Mouse (Mus musculus) stomach, embryonic 14.5 days (tissue): Measurements from ENCODE around the gene Hmgcl. TPM values are rescaled to one million over a fixed set of nuclear protein-coding genes. Genes with fewer than 3 reads are reported as not detected.
A peak's percentile ranks its signal among the peaks of the same experiment; 100 is the strongest.
"Not testable (repeated sequence)": the region's sequence is repeated elsewhere in the genome, so short reads cannot be mapped to it uniquely, and the experiment has no call there.

Experiments
- ATAC-seq: fragments of 200-750 bp; cut with Nextera tagmentation; 2 replicates; pipeline ENCODE4 v1.8.0; 2017; ENCODE audit warnings: low read depth, moderate TSS enrichment; ENCODE audit not compliant: insufficient number of reproducible peaks, insufficient read depth, low FRiP score
- H3K27ac ChIP-seq: fragments of 300-500 bp; sonication (generic); 2 replicates; pipeline ENCODE4 v1.5.1; 2014; ENCODE audit warnings: mild to moderate bottlenecking, low read length, moderate library complexity, mixed read lengths
- H3K27me3 ChIP-seq: fragments of 300-500 bp; sonication (generic); 2 replicates; pipeline ENCODE4 v1.6.1; 2014; ENCODE audit warnings: low read length, control low read depth, mixed read lengths; ENCODE audit not compliant: control insufficient read depth, insufficient read depth
- H3K36me3 ChIP-seq: fragments of 300-500 bp; sonication (generic); 2 replicates; pipeline ENCODE4 v1.6.1; 2014; ENCODE audit warnings: mild to moderate bottlenecking, control low read depth, low read length, moderate library complexity, mixed read lengths; ENCODE audit not compliant: control insufficient read depth, insufficient read depth
- H3K4me1 ChIP-seq: fragments of 300-500 bp; sonication (generic); 2 replicates; pipeline ENCODE4 v1.6.1; 2014; ENCODE audit warnings: low read length, control low read depth, mixed read lengths; ENCODE audit not compliant: control insufficient read depth, insufficient read depth
- H3K4me2 ChIP-seq: fragments of 300-500 bp; sonication (generic); replicated peaks from 2 replicates; pipeline ENCODE4 v1.6.1; 2014; ENCODE audit warnings: low read depth, low read length, control low read depth
- H3K4me3 ChIP-seq: fragments of 300-500 bp; sonication (generic); 2 replicates; pipeline ENCODE4 v1.5.1; 2014; ENCODE audit warnings: low read depth, low read length, control low read depth
- H3K9ac ChIP-seq: fragments of 300-500 bp; sonication (generic); replicated peaks from 2 replicates; pipeline ENCODE4 v1.6.1; 2014; ENCODE audit warnings: low read depth, mild to moderate bottlenecking, control low read depth, low read length, moderate library complexity, mixed read lengths
- H3K9me3 ChIP-seq: fragments of 300-500 bp; sonication (generic); 2 replicates; pipeline ENCODE4 v1.6.1; 2016; ENCODE audit warnings: low read depth, low read length, control low read depth; ENCODE audit not compliant: control insufficient read depth
- WGBS: fragments of 180-500 bp; shearing (Covaris S2); extraction: QIAGEN DNeasy Blood & Tissue Kit; methylation state at CpG from one replicate; pipeline ENCODE4 v1.1.7; 2014; 5-methylcytosine and 5-hydroxymethylcytosine counted together
- polyA plus RNA-seq: library from polyadenylated mRNA; unstranded; fragments of >200 nt; fragmentation: Nextera tagmentation; extraction: Ambion mirVana; gene quantifications from 2 replicates; pipeline ENCODE4 v1.2.1, GENCODE M21; 2014

Hmgcl gene
- polyA plus RNA-seq, 1 experiment from 2014 or later: 87.7 TPM

GRCm38 (mm10) chr4:135972911-135973811 lies 26.9 kb downstream of the Hmgcl start:
- Histone ChIP-seq H3K36me3 (peaks cover 42% of the 10 kb centered on the region), H3K27me3 (no peaks in the 10 kb centered on the region), H3K4me2 (peak overlapping the region; percentile 92), H3K9me3 (no peaks in the 10 kb centered on the region), H3K27ac (no peak overlapping the region), H3K9ac (no peak overlapping the region), H3K4me3 (peak overlapping the region; percentile 64), H3K4me1 (peaks cover 12% of the 10 kb centered on the region; the same call in 1 of the 2 replicates)
- no peak for ATAC-seq
- WGBS: 62% methylated on average over 13 of the region's 13 CpGs

GRCm38 (mm10) chr4:135976146-135976545 lies 29.9 kb downstream of the Hmgcl start:
- Histone ChIP-seq H3K27me3 (no peaks in the 10 kb centered on the region), H3K36me3 (peaks cover 24% of the 10 kb centered on the region), H3K4me2 (no peak overlapping the region), H3K9me3 (no peaks in the 10 kb centered on the region), H3K27ac (no peak overlapping the region), H3K9ac (no peak overlapping the region), H3K4me1 (peaks cover 8% of the 10 kb centered on the region; the same call in 1 of the 2 replicates), H3K4me3 (no peak overlapping the region)
- no peak for ATAC-seq
- WGBS: 94% methylated on average over 12 of the region's 12 CpGs

GRCm38 (mm10) chr4:135980223-135980622 lies 34.0 kb downstream of the Hmgcl start:
- H3K9ac ChIP-seq, H3K27ac ChIP-seq, H3K9me3 ChIP-seq, H3K4me1 ChIP-seq, H3K4me3 ChIP-seq, ATAC-seq, H3K27me3 ChIP-seq, H3K4me2 ChIP-seq: not testable (repeated sequence)
- H3K36me3 ChIP-seq: peaks cover 39% of the 10 kb centered on the region
- WGBS: 95% methylated on average over 5 of the region's 5 CpGs

- H3K4me1 ChIP-seq: peaks cover 9% of the 10 kb centered on the region
- 87% methylated on average over 7 of the region's 7 CpGs for WGBS
- no peak overlapping the region for H3K4me2 ChIP-seq
- H3K27ac ChIP-seq: no peak overlapping the region
- ATAC-seq: no peak
- no peaks in the 10 kb centered on the region for H3K27me3 ChIP-seq
- peaks cover 29% of the 10 kb centered on the region for H3K36me3 ChIP-seq
- H3K9ac ChIP-seq: no peak overlapping the region
- no peak overlapping the region for H3K4me3 ChIP-seq
- no peaks in the 10 kb centered on the region for H3K9me3 ChIP-seq
These were observed 35.3 kb downstream of the Hmgcl start for GRCm38 (mm10) chr4:135981524-135982063.

- no peak for ATAC-seq
- WGBS: 84% methylated on average over 5 of the region's 5 CpGs
- no peak overlapping the region for H3K9ac ChIP-seq
These were observed 38.3 kb downstream of the Hmgcl start for GRCm38 (mm10) chr4:135984556-135984955.

GRCm38 (mm10) chr4:135985193-135985592 lies 38.9 kb downstream of the Hmgcl start:
- no peak overlapping the region for H3K4me3 ChIP-seq
- 88% methylated on average over 5 of the region's 5 CpGs for WGBS
- H3K27me3 ChIP-seq: no peaks in the 10 kb centered on the region
- peaks cover 12% of the 10 kb centered on the region for H3K4me1 ChIP-seq
- no peaks in the 10 kb centered on the region for H3K9me3 ChIP-seq
- H3K36me3 ChIP-seq: peaks cover 22% of the 10 kb centered on the region
- H3K27ac ChIP-seq: no peak overlapping the region
- H3K9ac ChIP-seq: no peak overlapping the region
- ATAC-seq: no peak; the same call in 1 of the 2 replicates
- no peak overlapping the region for H3K4me2 ChIP-seq

More at GRCm38 (mm10) chr4:135984556-135984955, 38.3 kb downstream of the Hmgcl start:
- peaks cover 12% of the 10 kb centered on the region for H3K4me1 ChIP-seq
- no peaks in the 10 kb centered on the region for H3K9me3 ChIP-seq
- H3K4me3 ChIP-seq: no peak overlapping the region
- peaks cover 22% of the 10 kb centered on the region for H3K36me3 ChIP-seq
- no peaks in the 10 kb centered on the region for H3K27me3 ChIP-seq
- no peak overlapping the region for H3K27ac ChIP-seq
- no peak overlapping the region for H3K4me2 ChIP-seq

GRCm38 (mm10) chr4:135985769-135986168 lies 39.5 kb downstream of the Hmgcl start:
- peak overlapping the region; percentile 85 for H3K4me2 ChIP-seq

GRCm38 (mm10) chr4:135986301-135986942 lies 40.2 kb downstream of the Hmgcl start:
- H3K9me3 ChIP-seq: no peaks in the 10 kb centered on the region
- peaks cover 22% of the 10 kb centered on the region for H3K36me3 ChIP-seq
- H3K27ac ChIP-seq: peak overlapping the region; percentile 84
- H3K27me3 ChIP-seq: no peaks in the 10 kb centered on the region
- H3K4me3 ChIP-seq: peak overlapping the region; percentile 92
- 0 out of 2 replicates have a peak, but pooled peaks have one; percentile 19 for ATAC-seq
- WGBS: 6% methylated on average over 23 of the region's 23 CpGs
- H3K9ac ChIP-seq: peak overlapping the region; percentile 87
- H3K4me1 ChIP-seq: peaks cover 12% of the 10 kb centered on the region
- peak overlapping the region; percentile 85 for H3K4me2 ChIP-seq

More at GRCm38 (mm10) chr4:135985769-135986168, 39.5 kb downstream of the Hmgcl start:
- H3K9ac ChIP-seq: no peak overlapping the region
- H3K4me1 ChIP-seq: peaks cover 12% of the 10 kb centered on the region
- H3K27me3 ChIP-seq: no peaks in the 10 kb centered on the region
- peak overlapping the region; percentile 92 for H3K4me3 ChIP-seq
- H3K9me3 ChIP-seq: no peaks in the 10 kb centered on the region
- peaks cover 22% of the 10 kb centered on the region for H3K36me3 ChIP-seq
- H3K27ac ChIP-seq: no peak overlapping the region
- ATAC-seq: no peak
- 85% methylated on average over 7 of the region's 7 CpGs for WGBS
